Mouse (Mus musculus) heart, embryonic 16.5 days (tissue): ENCODE measurements around the gene Tfr2. TPM values are rescaled to one million over a fixed set of nuclear protein-coding genes. Genes with fewer than 3 reads are reported as not detected.

Experiments
- ATAC-seq: fragments of 200-750 bp; cut with Nextera tagmentation; replicated peaks from 2 replicates; pipeline ENCODE4 v1.8.0; 2017; ENCODE audit warnings: moderate number of reproducible peaks; ENCODE audit not compliant: insufficient read depth, low FRiP score; ENCODE audit errors: extremely low read depth
- H3K27ac ChIP-seq: fragments of 300-500 bp; sonication (generic); 2 replicates; pipeline ENCODE4 v1.5.1; 2014; ENCODE audit warnings: mild to moderate bottlenecking, low read length, control low read depth, moderate library complexity
- H3K27me3 ChIP-seq: fragments of 300-500 bp; sonication (generic); 2 replicates; pipeline ENCODE4 v1.6.1; 2014; ENCODE audit warnings: low read length, mixed read lengths; ENCODE audit not compliant: control insufficient read depth, insufficient read depth
- H3K36me3 ChIP-seq: fragments of 300-500 bp; sonication (generic); 2 replicates; pipeline ENCODE4 v1.6.1; 2014; ENCODE audit not compliant: control insufficient read depth, insufficient read depth
- H3K4me1 ChIP-seq: fragments of 300-500 bp; sonication (generic); 2 replicates; pipeline ENCODE4 v1.6.1; 2014; ENCODE audit warnings: low read length, mixed read lengths; ENCODE audit not compliant: control insufficient read depth, insufficient read depth
- H3K4me2 ChIP-seq: fragments of 300-500 bp; sonication (generic); 2 replicates; pipeline ENCODE4 v1.6.1; 2014; ENCODE audit warnings: low read depth, mild to moderate bottlenecking, control low read depth, low read length
- H3K4me3 ChIP-seq: fragments of 300-500 bp; sonication (generic); 2 replicates; pipeline ENCODE4 v1.5.1; 2014; ENCODE audit warnings: mild to moderate bottlenecking, control low read depth, low read length
- H3K9ac ChIP-seq: fragments of 300-500 bp; sonication (generic); 2 replicates; pipeline ENCODE4 v1.6.1; 2014; ENCODE audit warnings: low read length, control low read depth
- H3K9me3 ChIP-seq: fragments of 300-500 bp; sonication (generic); replicated peaks from 2 replicates; pipeline ENCODE4 v1.6.1; 2016; ENCODE audit warnings: low read length; ENCODE audit not compliant: control insufficient read depth
- WGBS: fragments of 180-500 bp; shearing (Covaris S2); extraction: QIAGEN DNeasy Blood & Tissue Kit; methylation state at CpG from one replicate; pipeline ENCODE4 v1.1.7; 2014; 5-methylcytosine and 5-hydroxymethylcytosine counted together
- polyA plus RNA-seq: library from polyadenylated mRNA; unstranded; fragments of >200 nt; fragmentation: Nextera tagmentation; extraction: Ambion mirVana; gene quantifications from 2 replicates; pipeline ENCODE4 v1.2.1, GENCODE M21; 2015

Tfr2 gene
- polyA plus RNA-seq, 1 experiment from 2014 or later: 0.54 TPM

DNA sequence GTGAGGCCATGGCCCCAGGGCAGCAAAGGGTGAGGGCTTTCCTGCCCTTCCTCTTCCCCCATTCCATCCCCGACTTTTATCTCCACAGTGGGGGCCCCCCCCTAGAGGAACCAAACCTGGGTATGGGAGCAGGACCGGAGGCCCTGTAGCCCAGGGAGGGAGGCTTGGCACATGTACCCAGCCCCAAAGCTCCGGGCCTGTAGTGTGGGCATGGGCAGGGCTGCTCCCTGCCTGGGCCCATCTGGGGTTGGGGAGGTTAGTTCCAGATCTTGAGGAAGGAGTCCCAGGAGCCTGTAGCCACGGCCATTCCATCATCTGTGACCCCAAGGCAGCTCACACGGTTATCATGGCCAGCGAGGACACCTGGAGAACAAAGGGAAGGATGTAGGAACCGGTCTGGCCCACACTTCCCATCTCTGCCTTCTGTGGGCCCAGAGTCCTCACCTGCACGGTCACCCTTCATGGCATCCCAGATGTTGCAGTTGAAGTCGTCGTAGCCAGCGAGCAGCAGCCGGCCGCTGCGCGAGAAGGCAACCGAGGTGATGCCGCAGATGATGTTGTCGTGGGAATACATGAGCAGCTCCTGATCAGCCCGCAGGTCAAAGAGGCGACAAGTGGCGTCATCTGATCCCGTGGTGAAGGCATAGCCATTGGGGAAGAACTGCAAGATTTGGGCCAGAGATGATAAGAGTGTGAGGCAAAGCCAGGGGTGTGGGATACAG lies 41.2 kb upstream of the Tfr2 start:
- 75% methylated on average over 22 of the region's 22 CpGs for WGBS
- Histone ChIP-seq H3K4me2 (no peak overlapping the region), H3K4me1 (peaks cover 14% of the 10 kb centered on the region), H3K4me3 (no peak overlapping the region), H3K9ac (0 out of 2 replicates have a peak overlapping the region, but pooled peaks have one; percentile 15), H3K9me3 (no peaks in the 10 kb centered on the region), H3K27me3 (no peaks in the 10 kb centered on the region), H3K36me3 (peaks cover 52% of the 10 kb centered on the region), H3K27ac (no peak overlapping the region)
- no peak for ATAC-seq

DNA sequence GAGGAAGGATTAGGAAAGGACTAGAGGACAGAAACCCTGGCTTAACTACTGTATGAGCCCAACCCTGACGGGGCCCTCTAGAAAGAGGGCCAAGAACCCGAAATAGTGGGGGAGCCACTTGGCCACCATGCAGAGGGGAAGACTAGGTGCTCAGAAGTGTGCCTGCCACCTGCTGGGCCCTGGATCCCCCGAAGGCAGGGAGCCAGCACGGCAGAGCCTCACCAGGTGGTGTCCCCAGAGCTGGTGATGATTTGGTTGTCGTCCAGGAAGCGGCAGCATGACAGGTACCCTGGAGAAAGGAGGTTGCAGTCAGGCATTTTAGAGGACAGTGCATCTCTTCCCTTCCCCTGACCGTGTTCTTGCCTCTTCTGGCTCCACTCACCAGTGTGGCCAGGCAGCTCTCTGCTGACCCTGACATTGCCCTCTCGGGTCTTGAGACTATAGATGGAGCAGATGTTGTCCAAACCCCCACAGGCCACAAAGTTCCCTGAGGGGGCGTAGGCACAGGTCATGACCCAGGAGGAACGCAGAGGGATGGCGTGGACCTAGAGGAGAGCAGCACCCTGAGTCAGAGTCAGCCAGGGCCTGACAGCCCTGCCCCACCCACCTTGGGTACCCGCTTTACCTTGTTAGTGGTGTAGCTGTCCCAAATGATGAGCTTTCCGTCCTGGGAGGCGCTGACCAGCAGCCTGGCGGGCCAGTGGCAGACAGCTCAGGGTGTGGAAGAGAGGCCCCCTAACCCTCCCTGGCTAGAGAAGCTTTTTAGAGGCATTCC lies 40.2 kb upstream of the Tfr2 start:
- H3K36me3 ChIP-seq: peaks cover 44% of the 10 kb centered on the region
- ATAC-seq: no peak
- H3K9me3 ChIP-seq: no peaks in the 10 kb centered on the region
- no peaks in the 10 kb centered on the region for H3K27me3 ChIP-seq
- H3K9ac ChIP-seq: no peak overlapping the region
- no peak overlapping the region for H3K4me2 ChIP-seq
- H3K27ac ChIP-seq: no peak overlapping the region
- peaks cover 17% of the 10 kb centered on the region for H3K4me1 ChIP-seq
- H3K4me3 ChIP-seq: no peak overlapping the region
- 76% methylated on average over 15 of the region's 15 CpGs for WGBS

- peak overlapping the region; percentile 89 for H3K9ac ChIP-seq
- H3K4me1 ChIP-seq: peaks cover 17% of the 10 kb centered on the region
- ATAC-seq: no peak
- peak overlapping the region; percentile 93 for H3K27ac ChIP-seq
- H3K4me2 ChIP-seq: peak overlapping the region; percentile 93
- H3K36me3 ChIP-seq: peaks cover 37% of the 10 kb centered on the region
- peak overlapping the region; percentile 59 for H3K4me3 ChIP-seq
- H3K9me3 ChIP-seq: no peaks in the 10 kb centered on the region
- 70% methylated on average over 8 of the region's 8 CpGs for WGBS
- no peaks in the 10 kb centered on the region for H3K27me3 ChIP-seq
These were observed 39.6 kb upstream of the Tfr2 start for GRCm38 (mm10) chr5:137530075-137530474.

DNA sequence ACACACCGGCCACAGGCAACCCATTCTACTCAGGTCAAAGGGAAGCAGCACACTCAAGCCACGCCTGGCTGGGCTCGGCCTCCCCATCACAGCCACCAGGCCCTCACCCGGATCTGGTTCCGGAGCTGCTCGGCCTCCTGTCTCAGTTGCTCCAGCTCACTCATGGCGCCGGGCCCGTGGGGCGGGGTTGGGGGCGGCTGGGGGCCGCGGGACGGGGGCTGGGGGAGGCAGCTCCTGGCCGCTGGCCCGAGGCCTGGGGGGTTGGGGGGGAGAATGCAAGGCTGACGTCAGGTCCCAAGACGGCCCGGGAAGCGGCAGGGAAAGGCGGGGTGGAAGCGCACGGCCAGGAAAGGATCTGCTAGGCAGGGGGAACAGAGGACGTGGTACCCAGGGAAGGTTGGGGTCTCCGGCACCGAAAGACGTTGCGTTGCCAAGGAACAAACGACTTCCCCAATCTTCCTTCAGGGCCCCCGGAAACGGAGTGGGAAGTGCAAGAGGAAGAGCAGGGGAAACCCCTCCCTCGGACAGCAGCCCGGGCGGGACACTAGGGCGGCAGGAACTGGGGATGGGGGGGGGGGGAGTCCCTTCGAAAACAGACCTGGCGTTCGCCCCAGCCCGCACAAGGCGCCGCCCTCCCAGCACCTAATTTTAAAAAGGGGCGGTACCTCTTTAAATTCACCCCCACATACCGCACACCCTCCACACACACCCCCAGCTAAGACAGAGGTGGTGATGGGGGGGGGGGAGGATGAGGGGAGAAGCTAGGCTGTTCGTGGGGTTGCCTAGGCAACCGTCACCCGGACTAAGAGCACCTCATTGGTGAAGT lies 38.8 kb upstream of the Tfr2 start:
- Histone ChIP-seq H3K9me3 (no peaks in the 10 kb centered on the region), H3K27me3 (no peaks in the 10 kb centered on the region), H3K4me2 (peak overlapping the region; percentile 93), H3K9ac (peak overlapping the region; percentile 89), H3K4me1 (peaks cover 17% of the 10 kb centered on the region), H3K4me3 (peak overlapping the region; percentile 59), H3K27ac (peak overlapping the region; percentile 93), H3K36me3 (peaks cover 30% of the 10 kb centered on the region)
- peak; percentile 24 for ATAC-seq
- under 1% methylated on average over 46 of the region's 46 CpGs for WGBS

DNA sequence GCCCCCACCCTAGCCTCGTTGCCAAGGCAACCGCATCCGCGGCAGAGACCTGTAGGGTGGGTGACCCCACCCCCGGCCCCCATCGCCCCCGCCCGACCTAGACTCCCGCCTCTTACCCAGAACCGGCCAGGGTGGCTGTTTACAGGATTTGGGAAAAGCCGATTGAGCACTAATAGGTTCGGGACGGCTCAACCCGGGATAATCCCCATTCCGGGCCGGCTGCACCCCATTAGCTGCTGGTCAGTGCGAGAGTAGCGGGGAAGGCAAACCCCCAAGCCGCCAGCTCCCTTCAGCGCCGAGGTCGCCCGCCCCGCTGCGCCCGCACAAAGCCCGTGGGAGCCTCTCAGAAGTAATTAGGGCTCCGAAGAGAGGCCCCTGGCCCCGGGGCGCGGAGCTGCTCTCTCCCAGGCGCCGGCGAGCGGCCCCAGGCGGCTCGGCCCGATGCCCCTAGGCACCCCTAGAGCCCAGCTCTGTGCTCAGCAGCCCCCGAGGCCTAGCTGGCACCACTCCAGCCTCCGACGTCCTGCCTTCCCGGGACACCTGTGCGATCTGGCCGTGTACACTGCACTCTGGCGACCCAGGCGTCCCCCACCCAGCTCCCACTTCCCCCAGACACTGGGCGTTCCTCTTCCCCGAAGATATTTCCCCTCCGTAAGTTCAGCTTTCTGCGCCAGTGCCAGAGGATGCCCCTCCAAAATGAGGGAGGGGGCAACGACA lies 38.1 kb upstream of the Tfr2 start:
- Histone ChIP-seq H3K4me2 (peak overlapping the region; percentile 93), H3K4me1 (peaks cover 13% of the 10 kb centered on the region), H3K9me3 (no peaks in the 10 kb centered on the region), H3K27me3 (no peaks in the 10 kb centered on the region), H3K36me3 (peaks cover 30% of the 10 kb centered on the region), H3K4me3 (peak overlapping the region; percentile 59), H3K27ac (peak overlapping the region; percentile 93), H3K9ac (peak overlapping the region; percentile 89)
- no peak for ATAC-seq
- under 1% methylated on average over 51 of the region's 51 CpGs for WGBS

- Histone ChIP-seq H3K4me3 (peak overlapping the region; percentile 59), H3K27ac (peak overlapping the region; percentile 93), H3K4me1 (peaks cover 13% of the 10 kb centered on the region), H3K4me2 (peak overlapping the region; percentile 93), H3K27me3 (no peaks in the 10 kb centered on the region), H3K36me3 (peaks cover 29% of the 10 kb centered on the region), H3K9me3 (no peaks in the 10 kb centered on the region), H3K9ac (peak overlapping the region; percentile 89)
- no peak for ATAC-seq
- under 1% methylated on average over 19 of the region's 19 CpGs for WGBS
These were observed 37.4 kb upstream of the Tfr2 start for GRCm38 (mm10) chr5:137532131-137532807.

- H3K9me3 ChIP-seq: no peaks in the 10 kb centered on the region
- H3K27me3 ChIP-seq: no peaks in the 10 kb centered on the region
- peak; percentile 29 for ATAC-seq
- peak overlapping the region; percentile 93 for H3K27ac ChIP-seq
- peak overlapping the region; percentile 89 for H3K9ac ChIP-seq
- WGBS: 0% methylated on average over 11 of the region's 12 CpGs
- H3K4me1 ChIP-seq: peaks cover 13% of the 10 kb centered on the region
- peaks cover 24% of the 10 kb centered on the region for H3K36me3 ChIP-seq
- peak overlapping the region; percentile 93 for H3K4me2 ChIP-seq
- peak overlapping the region; percentile 59 for H3K4me3 ChIP-seq
These were observed 36.9 kb upstream of the Tfr2 start for GRCm38 (mm10) chr5:137532808-137533116.

DNA sequence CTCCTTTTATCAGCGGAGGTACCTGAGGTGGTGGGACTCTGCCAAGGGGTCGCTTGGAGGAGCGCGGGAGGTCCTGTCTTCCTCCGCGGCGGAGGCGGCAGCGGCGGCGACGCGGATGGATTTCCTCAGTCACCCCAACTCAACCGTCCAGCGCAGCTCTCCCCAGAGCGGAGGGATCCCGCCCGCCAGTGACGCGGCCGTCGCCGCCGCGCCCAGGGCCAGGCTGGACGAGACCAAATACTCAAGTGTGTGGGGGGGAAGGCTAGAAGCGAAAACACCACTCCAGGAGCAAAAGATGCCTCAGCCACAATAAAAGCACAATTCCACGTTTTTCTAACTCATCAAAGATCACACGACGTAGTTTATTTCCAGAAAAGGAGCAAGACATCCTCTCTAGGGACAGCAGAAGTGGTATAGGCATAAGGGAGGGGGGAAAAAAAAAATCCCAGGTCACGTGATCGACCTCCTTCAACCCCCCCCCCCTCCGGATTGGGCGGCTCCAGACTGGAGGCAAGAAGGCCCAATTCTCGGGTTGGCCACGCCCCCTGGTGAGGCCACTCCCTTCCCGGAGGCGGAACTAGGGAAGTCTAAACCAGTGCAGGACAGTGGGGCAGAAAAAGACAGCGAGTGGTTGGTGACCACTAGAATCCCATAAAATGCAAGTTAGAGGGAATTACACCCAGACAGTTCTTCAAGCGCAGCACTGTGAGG lies 36.4 kb upstream of the Tfr2 start, which contains the start of the genes Epo and Gnb2:
Epo (minus strand) TSS at position 126 of the 711 bp plus-strand sequence.
Gnb2 (minus strand) TSS at position 394 of the 711 bp plus-strand sequence.
- H3K4me3 ChIP-seq: peak within 1 kb of the TSS; percentile 59
- peak; percentile 79 for ATAC-seq
- peak within 1 kb of the TSS; percentile 89 for H3K9ac ChIP-seq
- H3K9me3 ChIP-seq: no peaks in the 10 kb centered on the region
- H3K36me3 ChIP-seq: peaks cover 18% of the 10 kb centered on the region
- H3K27me3 ChIP-seq: no peaks in the 10 kb centered on the region
- H3K4me2 ChIP-seq: peak within 1 kb of the TSS; percentile 93
- peak within 1 kb of the TSS; percentile 93 for H3K27ac ChIP-seq
- peaks cover 13% of the 10 kb centered on the region for H3K4me1 ChIP-seq
- WGBS: under 1% methylated on average over 40 of the region's 40 CpGs
